Mouse (Mus musculus): Measurements from ENCODE around the gene Paqr6. TPM values are rescaled to one million over a fixed set of nuclear protein-coding genes. Genes with fewer than 3 reads are reported as not detected.

Paqr6 gene
- polyA plus RNA-seq, 1 experiment from 2014 or later, result 16.6 TPM

DNA sequence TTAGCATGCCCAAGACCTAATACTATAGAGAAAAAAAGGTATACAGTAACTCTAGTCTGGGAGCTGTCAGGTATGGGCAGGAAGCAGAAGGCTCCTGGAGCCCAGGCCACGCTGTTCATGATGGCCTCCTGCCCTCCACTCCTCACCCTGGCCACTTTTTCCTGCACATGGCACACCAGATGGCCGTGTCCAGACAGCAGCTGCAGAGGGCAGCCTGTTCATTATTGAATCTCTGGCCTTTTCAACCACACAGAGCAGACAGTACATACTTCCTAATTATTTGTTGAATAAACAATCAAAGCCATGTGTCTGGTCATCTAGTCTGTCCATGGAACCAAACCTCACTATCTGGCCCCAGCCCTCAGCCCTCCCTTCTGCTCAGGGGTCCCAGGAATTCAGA is 34.3 kb downstream of the Paqr6 start:
- H3K9me3 ChIP-seq (replicated peaks; ENCODE audit: low read length), result no peaks in the 10 kb centered on the region
- no peak overlapping the region for H3K4me2 ChIP-seq (ENCODE audit: low read length)
- H3K9ac ChIP-seq (ENCODE audit: low read depth, low read length), result no peak overlapping the region
- H3K36me3 ChIP-seq (ENCODE audit: insufficient read depth, low read length), result 0 out of 2 replicates have a peak, but pooled peaks cover 8% of the 10 kb centered on the region
- no peak overlapping the region for H3K4me3 ChIP-seq (replicated peaks; ENCODE audit: low read depth, low read length)
- ATAC-seq (replicated peaks; ENCODE audit: low FRiP score, low read depth), result no peak
- no peaks in the 10 kb centered on the region for H3K4me1 ChIP-seq (replicated peaks; ENCODE audit: insufficient read depth, low read length)
- H3K27ac ChIP-seq, result no peak overlapping the region
- no peaks in the 10 kb centered on the region for H3K27me3 ChIP-seq (ENCODE audit: insufficient read depth, low read length)
- WGBS, result 83% methylated on average over 2 of the region's 2 CpGs
- DNase-seq (ENCODE audit: low spot score), result no peak
- TF ChIP-seq CTCF (IDR thresholded peaks at IDR 0.05; ENCODE audit: low read depth), result no peak

DNA sequence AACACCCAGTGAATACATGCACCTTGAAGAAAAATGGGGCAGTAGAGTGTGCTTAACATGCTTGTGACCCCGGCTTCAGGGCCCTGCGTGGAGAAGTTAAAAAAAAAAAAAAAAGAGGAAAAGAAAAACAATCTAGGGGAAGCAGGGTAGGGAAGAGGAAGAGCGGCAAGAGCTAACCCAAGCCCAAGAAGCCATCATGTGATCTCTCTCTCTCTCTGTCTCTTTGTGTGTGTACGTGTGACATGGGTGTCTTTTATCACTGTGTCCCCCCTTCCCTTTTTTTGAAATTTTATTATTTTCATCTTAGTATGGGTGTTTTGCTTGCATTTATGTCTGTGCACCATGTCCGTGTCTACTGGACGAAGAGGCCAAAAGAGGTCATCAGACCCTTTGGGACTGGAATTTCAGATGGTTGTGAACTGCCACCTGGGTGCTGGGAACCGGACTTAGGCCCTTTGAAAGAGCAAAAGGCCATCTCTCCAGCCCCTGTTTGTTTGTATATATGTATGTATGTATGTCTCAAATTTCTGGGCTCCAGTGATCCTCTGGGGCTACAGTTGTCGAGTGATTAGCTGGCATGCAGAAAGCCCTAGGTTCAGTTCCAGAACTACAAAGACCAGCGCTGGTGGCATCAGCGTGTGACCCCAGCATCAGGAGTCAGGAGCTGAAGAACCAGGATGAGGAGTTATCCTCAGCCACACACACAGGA is 39.3 kb downstream of the Paqr6 start:
- 85% methylated on average over 10 of the region's 10 CpGs for WGBS
- Histone ChIP-seq H3K4me1 (replicated peaks; ENCODE audit: insufficient read depth, low read length) (0 out of 2 replicates have a peak, but pooled peaks cover 9% of the 10 kb centered on the region), H3K4me3 (replicated peaks; ENCODE audit: low read depth, low read length) (no peak overlapping the region), H3K36me3 (ENCODE audit: insufficient read depth, low read length) (0 out of 2 replicates have a peak, but pooled peaks cover 3% of the 10 kb centered on the region), H3K27ac (no peak overlapping the region), H3K9ac (ENCODE audit: low read depth, low read length) (no peak overlapping the region), H3K9me3 (replicated peaks; ENCODE audit: low read length) (no peaks in the 10 kb centered on the region), H3K27me3 (ENCODE audit: insufficient read depth, low read length) (no peaks in the 10 kb centered on the region), H3K4me2 (ENCODE audit: low read length) (no peak overlapping the region)
- DNase-seq (ENCODE audit: low spot score) (no peak), ATAC-seq (replicated peaks; ENCODE audit: low FRiP score, low read depth) (no peak)
- no peak for TF ChIP-seq CTCF (IDR thresholded peaks at IDR 0.05; ENCODE audit: low read depth)

DNA sequence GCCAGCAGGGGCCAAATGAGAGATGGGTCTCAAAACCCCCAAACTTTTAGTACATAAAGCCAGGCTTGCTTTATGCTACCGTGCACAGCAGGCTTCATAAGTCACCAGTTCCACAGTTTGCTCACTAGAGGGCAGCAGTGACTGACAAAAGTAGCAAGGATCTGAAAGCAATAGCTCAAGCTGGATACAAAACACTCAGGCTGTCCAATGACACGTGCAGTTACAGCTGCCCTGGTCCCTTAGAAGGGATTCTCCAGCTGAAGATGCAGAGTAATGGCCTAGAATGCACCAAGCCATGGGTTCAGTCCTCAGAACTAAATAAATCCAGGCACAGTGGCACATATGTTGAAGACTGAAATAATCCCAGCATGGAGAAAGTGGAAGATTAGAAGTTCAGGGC is 42.7 kb downstream of the Paqr6 start:
- no peak for ATAC-seq (replicated peaks; ENCODE audit: low FRiP score, low read depth)

DNA sequence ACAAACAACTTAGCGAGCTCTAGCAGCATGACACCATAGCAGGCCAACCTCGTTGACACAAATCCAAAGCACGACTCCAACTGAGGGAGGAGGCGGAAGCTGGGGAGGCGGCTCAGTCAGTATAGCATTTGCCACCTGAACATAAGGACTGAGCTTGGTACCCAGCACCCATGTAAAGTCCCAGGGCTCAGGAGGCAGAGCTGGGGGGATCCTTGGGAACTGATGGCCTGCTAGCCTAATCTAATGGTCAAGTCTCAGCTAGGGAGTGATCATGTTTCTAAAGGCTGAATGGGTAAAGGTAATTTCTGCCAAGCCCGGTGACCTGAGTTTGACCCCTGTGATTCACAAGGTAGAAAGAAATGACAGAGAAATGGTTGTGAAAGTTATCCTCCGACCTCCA is 43.1 kb downstream of the Paqr6 start:
- 0 out of 2 replicates have a peak, but pooled peaks cover 20% of the 10 kb centered on the region for H3K4me1 ChIP-seq (replicated peaks; ENCODE audit: insufficient read depth, low read length)
- 0 out of 2 replicates have a peak, but pooled peaks cover 7% of the 10 kb centered on the region for H3K36me3 ChIP-seq (ENCODE audit: insufficient read depth, low read length)
- H3K4me2 ChIP-seq (ENCODE audit: low read length), result no peak overlapping the region
- no peak for TF ChIP-seq CTCF (IDR thresholded peaks at IDR 0.05; ENCODE audit: low read depth)
- no peak overlapping the region for H3K9ac ChIP-seq (ENCODE audit: low read depth, low read length)
- no peaks in the 10 kb centered on the region for H3K27me3 ChIP-seq (ENCODE audit: insufficient read depth, low read length)
- ATAC-seq (replicated peaks; ENCODE audit: low FRiP score, low read depth) (no peak), DNase-seq (ENCODE audit: low spot score) (no peak)
- no peak overlapping the region for H3K4me3 ChIP-seq (replicated peaks; ENCODE audit: low read depth, low read length)
- no peak overlapping the region for H3K27ac ChIP-seq
- WGBS, result 45% methylated on average over 7 of the region's 7 CpGs
- no peaks in the 10 kb centered on the region for H3K9me3 ChIP-seq (replicated peaks; ENCODE audit: low read length)

More for the DNA sequence above, 42.7 kb downstream of the Paqr6 start:
- Histone ChIP-seq H3K4me1 (replicated peaks; ENCODE audit: insufficient read depth, low read length) (0 out of 2 replicates have a peak, but pooled peaks cover 20% of the 10 kb centered on the region), H3K9ac (ENCODE audit: low read depth, low read length) (no peak overlapping the region), H3K36me3 (ENCODE audit: insufficient read depth, low read length) (0 out of 2 replicates have a peak, but pooled peaks cover 5% of the 10 kb centered on the region), H3K27me3 (ENCODE audit: insufficient read depth, low read length) (no peaks in the 10 kb centered on the region), H3K9me3 (replicated peaks; ENCODE audit: low read length) (no peaks in the 10 kb centered on the region), H3K4me3 (replicated peaks; ENCODE audit: low read depth, low read length) (no peak overlapping the region), H3K4me2 (ENCODE audit: low read length) (no peak overlapping the region), H3K27ac (no peak overlapping the region)
- TF ChIP-seq CTCF (IDR thresholded peaks at IDR 0.05; ENCODE audit: low read depth), result peak; percentile 92
- 0% methylated on average over 2 of the region's 2 CpGs for WGBS
- peak; percentile 96 for DNase-seq (ENCODE audit: low spot score)

DNA sequence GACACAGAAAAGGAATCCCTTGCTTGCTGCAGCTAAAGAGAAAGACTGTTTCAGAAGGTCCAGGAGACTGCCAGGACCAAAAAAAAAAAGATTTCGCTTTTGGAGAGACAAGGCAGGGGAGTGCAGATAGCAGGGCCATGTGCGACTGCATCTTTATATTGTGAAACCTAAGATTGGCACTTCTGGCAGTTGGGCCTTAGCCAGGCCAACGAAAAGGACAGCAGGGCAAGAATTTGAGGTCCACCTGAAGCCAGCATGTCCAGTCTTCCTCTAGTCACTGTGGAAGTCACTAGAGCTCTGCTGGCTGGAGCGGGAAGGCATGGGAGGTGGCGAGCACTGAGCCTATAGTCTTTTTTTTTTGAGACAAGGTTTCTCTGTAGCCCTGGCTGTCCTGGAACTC is 44.6 kb downstream of the Paqr6 start:
- no peaks in the 10 kb centered on the region for H3K27me3 ChIP-seq (ENCODE audit: insufficient read depth, low read length)

DNA sequence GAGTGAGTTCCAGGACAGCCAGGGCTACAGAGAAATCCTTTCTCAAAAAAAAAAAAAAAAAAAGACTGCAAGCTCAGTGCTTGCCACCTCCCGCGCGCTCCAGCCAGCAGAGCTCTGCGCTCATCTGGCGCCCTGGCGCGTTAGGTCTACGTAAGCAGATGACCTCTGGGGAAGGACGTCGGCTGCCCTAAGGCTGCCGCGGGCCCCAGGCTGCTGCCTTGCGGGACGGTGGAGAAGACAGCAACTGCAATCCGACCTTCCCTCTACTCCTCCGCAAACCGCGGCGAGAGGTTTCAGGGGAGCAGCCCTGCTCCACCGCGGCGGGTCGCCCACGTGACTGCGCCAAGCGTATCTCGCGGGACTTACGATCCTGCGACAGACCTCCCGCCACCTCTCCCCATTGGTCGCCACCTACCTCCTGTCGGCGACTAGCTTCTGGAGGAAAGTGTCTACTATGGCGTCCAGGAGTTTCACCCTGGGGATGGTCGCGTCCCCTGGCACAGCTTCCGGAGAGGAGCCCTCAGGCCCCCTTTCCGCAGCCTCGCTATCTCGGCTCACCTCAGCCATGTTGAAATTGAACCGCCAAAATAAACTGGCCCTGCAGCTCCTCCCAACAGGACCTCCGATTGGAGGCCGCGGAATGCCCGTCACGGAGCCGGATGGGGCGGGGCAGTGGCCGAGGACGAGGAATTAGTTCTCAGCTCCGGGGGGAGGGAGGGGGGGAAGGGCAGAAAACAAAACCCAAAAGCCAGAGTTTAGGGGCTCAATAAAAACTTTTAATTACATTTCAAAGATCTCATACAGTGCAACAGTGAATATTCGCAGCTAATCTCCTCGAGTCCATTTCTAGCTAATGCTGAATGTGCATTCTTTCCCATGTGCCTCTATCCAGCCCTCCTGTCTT is 45.6 kb downstream of the Paqr6 start, which contains the start of gene Pmf1:
TSS of gene Pmf1 (minus strand) at position 591 of the 904 bp plus-strand sequence.
- H3K27me3 ChIP-seq (ENCODE audit: insufficient read depth, low read length), result no peaks in the 10 kb centered on the region
- H3K9me3 ChIP-seq (replicated peaks; ENCODE audit: low read length), result no peaks in the 10 kb centered on the region
- H3K4me1 ChIP-seq (replicated peaks; ENCODE audit: insufficient read depth, low read length), result 0 out of 2 replicates have a peak, but pooled peaks cover 20% of the 10 kb centered on the region
- H3K4me2 ChIP-seq (ENCODE audit: low read length), result peak within 1 kb of the TSS; percentile 63
- peak within 1 kb of the TSS; percentile 97 for H3K27ac ChIP-seq
- ATAC-seq (replicated peaks; ENCODE audit: low FRiP score, low read depth), result peak; percentile 93
- peak within 1 kb of the TSS; percentile 84 for H3K9ac ChIP-seq (ENCODE audit: low read depth, low read length)
- peak; percentile 96 for DNase-seq (ENCODE audit: low spot score)
- no peak for TF ChIP-seq CTCF (IDR thresholded peaks at IDR 0.05; ENCODE audit: low read depth)
- peaks cover 11% of the 10 kb centered on the region; the same call in 1 of the 2 replicates for H3K36me3 ChIP-seq (ENCODE audit: insufficient read depth, low read length)
- WGBS, result under 1% methylated on average over 54 of the region's 54 CpGs
- peak within 1 kb of the TSS; percentile 58 for H3K4me3 ChIP-seq (replicated peaks; ENCODE audit: low read depth, low read length)

More for the DNA sequence above, 44.6 kb downstream of the Paqr6 start:
- 0 out of 2 replicates have a peak, but pooled peaks cover 20% of the 10 kb centered on the region for H3K4me1 ChIP-seq (replicated peaks; ENCODE audit: insufficient read depth, low read length)
- no peak for TF ChIP-seq CTCF (IDR thresholded peaks at IDR 0.05; ENCODE audit: low read depth)
- 0 out of 2 replicates have a peak, but pooled peaks cover 11% of the 10 kb centered on the region for H3K36me3 ChIP-seq (ENCODE audit: insufficient read depth, low read length)
- peak overlapping the region; percentile 63 for H3K4me2 ChIP-seq (ENCODE audit: low read length)
- peak overlapping the region; percentile 84 for H3K9ac ChIP-seq (ENCODE audit: low read depth, low read length)
- 40% methylated on average over 5 of the region's 5 CpGs for WGBS
- peak overlapping the region; percentile 97; the same call in 1 of the 2 replicates for H3K27ac ChIP-seq
- no peak for DNase-seq (ENCODE audit: low spot score)
- H3K4me3 ChIP-seq (replicated peaks; ENCODE audit: low read depth, low read length), result peak overlapping the region; percentile 58; the same call in 1 of the 2 replicates
- no peak for ATAC-seq (replicated peaks; ENCODE audit: low FRiP score, low read depth)
- H3K9me3 ChIP-seq (replicated peaks; ENCODE audit: low read length), result no peaks in the 10 kb centered on the region
